Mouse (Mus musculus): ENCODE results near the gene Tpx2.

GRCm38 (mm10) chr2:152896926-152897325 is 49.2 kb downstream of the Tpx2 start:
- TF ChIP-seq CTCF (IDR thresholded peaks at IDR 0.05; ENCODE audit: extremely low read depth, insufficient read length, insufficient replicate concordance, low read depth, low read length) (no peak), POLR2A (IDR thresholded peaks at IDR 0.05; ENCODE audit: low read depth, low read length) (no peak)
